Mouse (Mus musculus) intestine, embryonic 15.5 days (tissue): ENCODE measurements around the gene Plcb2. TPM values are rescaled to one million over a fixed set of nuclear protein-coding genes. Genes with fewer than 3 reads are reported as not detected.

Experiments used
- ATAC-seq: fragments of 200-750 bp; cut with Nextera tagmentation; 2 replicates; pipeline ENCODE4 v1.8.0; 2017; ENCODE audit warnings: moderate TSS enrichment, moderate library complexity
- H3K27ac ChIP-seq: fragments of 300-500 bp; sonication (generic); 2 replicates; pipeline ENCODE4 v1.5.1; 2015; ENCODE audit warnings: mild to moderate bottlenecking, inconsistent platforms
- H3K27me3 ChIP-seq: fragments of 300-500 bp; sonication (generic); replicated peaks from 2 replicates; pipeline ENCODE4 v1.6.1; 2015; ENCODE audit warnings: inconsistent platforms
- H3K36me3 ChIP-seq: fragments of 300-500 bp; sonication (generic); 2 replicates; pipeline ENCODE4 v1.6.1; 2015; ENCODE audit warnings: inconsistent platforms
- H3K4me1 ChIP-seq: fragments of 300-500 bp; sonication (generic); replicated peaks from 2 replicates; pipeline ENCODE4 v1.6.1; 2015; ENCODE audit warnings: inconsistent platforms
- H3K4me2 ChIP-seq: fragments of 300-500 bp; sonication (generic); replicated peaks from 2 replicates; pipeline ENCODE4 v1.6.1; 2015; ENCODE audit warnings: mild to moderate bottlenecking, inconsistent platforms
- H3K4me3 ChIP-seq: fragments of 300-500 bp; sonication (generic); replicated peaks from 2 replicates; pipeline ENCODE4 v1.5.1; 2015; ENCODE audit warnings: inconsistent platforms
- H3K9ac ChIP-seq: fragments of 300-500 bp; sonication (generic); 2 replicates; pipeline ENCODE4 v1.6.1; 2015; ENCODE audit warnings: inconsistent platforms
- H3K9me3 ChIP-seq: fragments of 300-500 bp; sonication (generic); 2 replicates; pipeline ENCODE4 v1.6.1; 2016; ENCODE audit warnings: inconsistent platforms
- WGBS: fragments of 180-500 bp; shearing (Covaris S2); methylation state at CpG from one replicate; pipeline ENCODE4 v1.1.7; 2015; 5-methylcytosine and 5-hydroxymethylcytosine counted together
- polyA plus RNA-seq: library from polyadenylated mRNA; unstranded; fragments of >200 nt; fragmentation: Nextera tagmentation; extraction: Ambion mirVana; gene quantifications from 2 replicates; pipeline ENCODE4 v1.2.1, GENCODE M21; 2015

The Plcb2 gene
- polyA plus RNA-seq, 1 experiment from 2014 or later: 1.2 TPM

DNA sequence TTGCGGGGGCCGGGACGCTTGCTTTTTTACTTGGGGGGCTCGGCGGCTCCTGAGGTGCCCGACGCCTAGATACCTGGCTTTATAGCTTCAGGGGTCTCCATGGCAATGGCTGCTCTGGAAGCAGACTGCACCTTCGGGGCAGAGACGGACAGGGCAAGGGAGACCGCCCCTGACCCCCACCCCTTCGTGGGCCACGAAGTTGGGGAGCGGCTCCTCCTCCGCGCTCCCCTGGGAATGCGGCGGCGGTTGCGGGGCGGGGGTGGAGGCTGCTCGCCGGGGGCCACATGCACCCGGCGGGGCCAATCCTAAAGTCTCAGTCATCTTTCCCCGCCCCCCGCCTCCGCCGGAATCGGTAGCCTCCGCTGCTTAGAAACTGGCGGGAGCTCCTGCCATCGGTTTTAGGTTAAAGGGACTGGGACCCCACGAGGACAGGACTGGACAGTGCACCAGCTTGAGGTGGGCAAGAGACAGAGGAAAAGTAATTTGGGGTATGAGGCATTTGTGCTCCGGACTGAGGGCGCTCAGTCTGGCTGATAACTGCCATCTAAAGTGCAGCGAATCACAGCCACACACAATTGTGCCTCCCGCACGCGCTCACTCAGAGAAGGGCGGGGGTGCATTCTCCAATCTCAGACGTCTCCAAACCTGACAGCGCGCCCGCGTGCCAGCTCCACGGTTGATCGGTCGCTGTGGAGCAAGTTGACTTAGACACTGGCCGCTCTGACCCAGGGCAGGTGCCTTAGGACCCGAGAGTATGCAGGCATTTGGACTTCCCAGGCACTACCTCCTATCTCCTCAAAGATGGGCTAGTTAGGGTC, 24.1 kb downstream of the Plcb2 start, which contains the start of gene Ankrd63:
Gene Ankrd63, minus strand, starts transcription at position 51 of the 818 bp plus-strand sequence.
- ATAC-seq: 0 out of 2 replicates have a peak, but pooled peaks have one; percentile 12
- H3K9ac ChIP-seq: peak within 1 kb of the TSS; percentile 40
- WGBS: 3% methylated on average over 50 of the region's 50 CpGs
- peaks cover 33% of the 10 kb centered on the region for H3K4me1 ChIP-seq
- peak within 1 kb of the TSS; percentile 48 for H3K4me3 ChIP-seq
- no peaks in the 10 kb centered on the region for H3K9me3 ChIP-seq
- peaks cover 86% of the 10 kb centered on the region for H3K27me3 ChIP-seq
- peak within 1 kb of the TSS; percentile 92 for H3K4me2 ChIP-seq
- H3K27ac ChIP-seq: no peak within 1 kb of the TSS
- H3K36me3 ChIP-seq: no peaks in the 10 kb centered on the region

DNA sequence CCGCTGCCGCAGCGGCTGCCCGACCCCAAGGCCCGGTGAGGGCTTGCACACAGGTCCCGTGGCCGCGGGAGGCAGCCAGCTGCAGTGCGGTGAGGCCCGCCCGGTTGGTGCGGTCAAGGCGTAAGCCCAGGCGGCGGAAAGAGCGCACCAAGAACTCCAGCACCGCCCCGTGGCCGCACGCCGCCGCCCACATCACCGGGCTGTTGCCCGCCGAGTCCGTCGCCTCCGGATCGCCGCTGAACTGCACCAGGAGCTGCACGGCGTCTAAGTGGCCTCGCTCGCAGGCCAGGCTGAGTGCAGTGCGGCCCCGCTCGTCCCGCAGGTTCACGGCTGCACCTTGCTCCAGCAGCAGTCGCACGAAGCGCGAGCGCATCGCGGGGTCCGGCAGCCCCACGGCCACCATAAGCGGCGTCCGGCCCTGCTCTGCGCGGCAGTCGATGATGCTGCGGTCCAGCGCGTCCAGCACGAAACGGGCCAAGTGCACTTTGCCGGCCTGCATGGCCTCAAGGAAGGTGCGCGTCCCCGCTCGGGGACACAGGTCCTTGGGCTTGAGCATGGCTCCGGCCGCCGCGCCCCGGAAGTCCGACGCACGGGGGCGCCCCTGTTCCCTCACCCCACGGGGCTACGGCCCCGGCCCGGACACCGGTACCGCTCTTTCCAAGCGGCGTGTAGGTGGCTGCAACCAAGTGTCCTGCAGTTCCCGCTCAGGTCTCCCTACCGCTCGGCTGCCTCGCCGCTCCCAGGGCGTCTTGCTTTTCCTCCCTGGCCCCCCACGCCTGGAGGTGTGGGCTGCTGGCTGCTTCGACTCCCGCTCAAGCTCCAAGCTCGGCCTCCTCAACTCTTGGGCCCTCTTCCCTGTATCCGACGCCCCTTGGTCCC, 25.1 kb downstream of the Plcb2 start:
- Histone ChIP-seq H3K9ac (peak overlapping the region; percentile 40), H3K4me2 (peak overlapping the region; percentile 92), H3K27me3 (peaks cover 76% of the 10 kb centered on the region), H3K36me3 (no peaks in the 10 kb centered on the region), H3K4me1 (peaks cover 33% of the 10 kb centered on the region), H3K9me3 (no peaks in the 10 kb centered on the region), H3K27ac (no peak overlapping the region), H3K4me3 (peak overlapping the region; percentile 48)
- under 1% methylated on average over 92 of the region's 93 CpGs for WGBS
- ATAC-seq: peak; percentile 39; the same call in 1 of the 2 replicates

DNA sequence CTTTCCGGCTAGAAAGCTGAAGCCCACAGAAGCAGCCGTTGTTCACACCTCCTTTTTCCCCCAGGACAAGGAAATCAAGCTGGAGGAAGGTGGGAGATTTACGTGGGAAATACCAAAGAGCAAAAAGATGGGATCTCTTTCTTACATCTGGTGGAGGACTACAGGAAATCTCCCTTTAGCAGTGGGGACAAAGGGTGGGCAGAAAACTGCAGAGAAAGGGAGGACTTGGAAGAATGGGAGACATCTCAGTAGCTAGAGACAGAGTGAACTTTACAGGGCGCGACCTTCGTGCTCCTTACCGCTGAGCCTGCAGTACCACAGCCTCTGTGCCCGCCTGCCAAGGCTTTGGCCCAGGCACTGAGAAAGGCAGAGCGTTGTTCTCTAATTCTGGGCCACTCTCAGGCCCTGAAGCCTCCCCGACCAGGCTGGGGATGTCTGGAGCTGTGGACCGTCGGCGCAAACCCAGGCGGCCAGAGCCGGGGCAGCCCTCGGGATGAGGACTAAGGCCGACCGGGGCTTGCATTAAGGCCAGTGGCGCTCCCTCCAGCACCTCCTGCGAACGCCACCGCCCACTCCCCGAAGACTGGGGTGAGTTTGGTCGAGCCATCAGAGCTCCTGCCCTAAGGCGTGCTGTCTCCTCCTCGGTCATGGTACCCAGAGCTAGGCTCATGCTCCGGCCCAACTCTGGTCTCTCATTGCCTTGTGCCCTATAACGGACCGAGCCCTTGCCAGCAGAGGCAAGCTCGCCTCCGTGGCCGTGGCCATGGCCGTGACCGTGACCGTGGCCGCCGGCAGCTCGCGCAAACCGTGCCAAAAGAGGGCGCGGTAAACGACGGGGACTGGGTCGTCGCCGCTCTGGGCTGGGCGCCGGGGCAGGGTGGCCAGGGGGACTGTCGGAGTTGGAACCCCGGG, 26.0 kb downstream of the Plcb2 start:
- WGBS: 10% methylated on average over 51 of the region's 51 CpGs
- no peak overlapping the region for H3K27ac ChIP-seq
- peak overlapping the region; percentile 40 for H3K9ac ChIP-seq
- H3K4me2 ChIP-seq: peak overlapping the region; percentile 92
- peaks cover 68% of the 10 kb centered on the region for H3K27me3 ChIP-seq
- peak; percentile 15 for ATAC-seq
- H3K4me3 ChIP-seq: peak overlapping the region; percentile 48
- H3K36me3 ChIP-seq: no peaks in the 10 kb centered on the region
- H3K4me1 ChIP-seq: peaks cover 36% of the 10 kb centered on the region
- H3K9me3 ChIP-seq: no peaks in the 10 kb centered on the region

DNA sequence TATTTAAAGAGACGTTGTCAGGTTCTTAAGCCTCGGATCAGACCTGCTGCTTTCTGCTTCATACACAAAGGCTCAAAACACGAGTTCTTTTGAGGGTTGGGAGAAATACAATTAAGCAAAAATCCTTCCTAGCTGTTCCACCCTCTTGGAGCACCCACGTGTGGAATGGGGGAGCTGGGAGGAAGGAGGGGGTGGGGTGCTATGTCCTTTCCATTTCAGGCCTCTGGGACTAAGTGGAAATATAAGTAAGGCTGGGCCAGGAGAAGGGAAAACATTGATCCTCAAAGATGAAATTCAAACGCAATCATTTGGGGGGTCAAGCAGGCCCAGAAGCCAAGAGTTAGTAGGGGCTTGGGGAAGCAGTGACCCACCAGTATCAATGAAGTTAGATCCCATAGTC, 27.1 kb downstream of the Plcb2 start:
- Histone ChIP-seq H3K4me2 (peak overlapping the region; percentile 57; the same call in 1 of the 2 replicates), H3K4me3 (no peak overlapping the region), H3K27me3 (peaks cover 57% of the 10 kb centered on the region), H3K27ac (no peak overlapping the region), H3K36me3 (no peaks in the 10 kb centered on the region), H3K9ac (no peak overlapping the region), H3K4me1 (peaks cover 44% of the 10 kb centered on the region), H3K9me3 (no peaks in the 10 kb centered on the region)
- WGBS: 25% methylated on average over 5 of the region's 5 CpGs
- no peak for ATAC-seq

DNA sequence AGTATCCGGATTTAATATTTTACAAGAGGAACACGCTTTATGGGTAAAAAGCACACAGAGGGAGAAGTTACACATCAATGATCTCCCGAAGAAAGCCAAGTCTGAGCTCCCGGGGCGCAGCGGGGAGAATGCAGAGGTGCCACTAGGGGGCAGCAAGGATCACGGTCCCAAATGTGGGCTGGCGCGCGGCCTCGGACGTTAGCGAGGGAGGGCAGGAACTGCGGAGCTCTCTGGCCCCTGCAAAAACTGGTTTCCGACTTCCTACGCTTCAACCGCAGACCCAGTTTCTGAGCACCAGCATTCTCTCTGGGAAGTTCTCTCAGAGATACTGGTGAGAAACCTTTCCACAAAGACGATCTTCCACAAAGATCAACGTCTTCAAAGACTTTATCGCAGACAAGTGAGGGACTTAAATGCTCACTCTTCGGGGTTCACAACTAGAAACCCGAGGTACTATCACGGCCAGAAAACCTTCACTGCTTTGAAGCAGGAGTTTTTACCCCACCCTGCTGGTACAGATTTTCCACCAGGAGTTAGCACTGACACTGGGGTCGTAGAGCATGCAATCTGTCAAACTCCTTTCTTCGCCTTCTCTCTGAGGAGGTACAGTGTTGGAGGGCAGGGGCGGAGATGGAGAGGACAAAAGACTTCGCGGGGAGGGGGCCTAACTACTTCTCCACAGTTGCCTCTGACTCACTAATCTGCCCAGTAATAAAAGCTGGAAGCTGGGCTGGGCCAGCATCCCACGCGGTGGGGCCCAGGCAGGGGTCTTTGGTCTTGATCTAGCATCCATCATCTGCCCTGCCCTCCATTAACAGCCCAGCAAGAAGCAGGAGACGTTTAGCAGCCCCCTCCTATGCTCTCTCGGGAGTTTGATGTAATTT, 27.8 kb downstream of the Plcb2 start:
- Histone ChIP-seq H3K27ac (no peak overlapping the region), H3K4me1 (peaks cover 48% of the 10 kb centered on the region), H3K36me3 (no peaks in the 10 kb centered on the region), H3K27me3 (peaks cover 50% of the 10 kb centered on the region), H3K4me3 (peak overlapping the region; percentile 19; the same call in 1 of the 2 replicates), H3K9ac (0 out of 2 replicates have a peak overlapping the region, but pooled peaks have one; percentile 31), H3K9me3 (no peaks in the 10 kb centered on the region), H3K4me2 (peak overlapping the region; percentile 57)
- 4% methylated on average over 32 of the region's 32 CpGs for WGBS
- peak; percentile 59; the same call in 1 of the 2 replicates for ATAC-seq

DNA sequence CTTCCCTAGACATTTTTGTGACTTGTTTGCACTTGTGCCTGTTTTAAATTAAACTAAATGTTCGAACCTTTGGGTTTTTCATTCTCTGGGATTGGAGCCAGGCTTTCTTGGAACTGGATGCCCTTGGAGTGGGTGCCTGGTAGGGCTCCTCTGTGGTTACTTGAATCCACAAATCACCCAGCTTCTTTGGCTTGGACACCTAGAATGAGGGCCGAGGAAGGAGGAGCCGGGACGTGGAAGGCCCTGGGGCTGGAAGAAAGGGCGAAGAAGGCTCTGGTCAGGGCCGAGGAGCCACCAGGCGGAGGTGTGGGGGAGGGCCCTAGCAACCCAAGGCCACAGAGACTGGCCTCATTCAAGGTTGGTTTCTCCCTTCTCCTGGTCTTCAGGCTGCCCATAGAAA, 30.3 kb downstream of the Plcb2 start:
- Histone ChIP-seq H3K9ac (no peak overlapping the region), H3K4me2 (no peak overlapping the region), H3K4me3 (no peak overlapping the region), H3K4me1 (peaks cover 33% of the 10 kb centered on the region), H3K27ac (no peak overlapping the region), H3K27me3 (peaks cover 25% of the 10 kb centered on the region), H3K9me3 (no peaks in the 10 kb centered on the region), H3K36me3 (no peaks in the 10 kb centered on the region)
- ATAC-seq: no peak
- WGBS: 34% methylated on average over 7 of the region's 7 CpGs

DNA sequence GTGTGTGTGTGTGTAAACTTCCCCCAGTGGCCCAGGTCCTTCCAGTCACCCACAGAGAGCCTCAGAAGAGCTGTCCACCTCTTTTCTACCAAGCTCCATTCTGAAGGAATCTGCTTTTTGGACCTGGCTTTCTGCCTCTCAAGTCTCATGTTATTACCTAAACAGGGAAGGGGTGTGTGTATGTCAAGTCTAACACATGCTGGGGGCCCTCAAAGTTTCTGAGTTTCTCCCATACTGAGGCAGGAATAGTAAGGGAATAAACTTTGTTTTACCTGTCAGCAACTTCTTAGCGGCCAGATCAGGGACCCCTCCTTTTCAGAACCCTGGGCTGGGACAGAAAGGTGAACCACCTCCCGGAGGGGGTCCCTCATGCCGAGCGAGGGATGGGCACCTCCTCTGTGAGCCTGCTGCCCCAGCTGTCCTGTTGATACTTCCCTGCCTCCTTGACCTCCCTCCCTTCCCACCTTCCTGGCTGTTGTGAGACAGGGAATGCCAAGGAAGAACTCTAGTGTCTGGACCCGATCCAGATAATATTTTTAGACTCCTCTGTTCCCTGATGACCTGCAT, 30.8 kb downstream of the Plcb2 start:
- Histone ChIP-seq H3K9me3 (no peaks in the 10 kb centered on the region), H3K36me3 (no peaks in the 10 kb centered on the region), H3K27ac (no peak overlapping the region), H3K9ac (no peak overlapping the region), H3K4me1 (peaks cover 27% of the 10 kb centered on the region), H3K4me2 (no peak overlapping the region), H3K4me3 (no peak overlapping the region), H3K27me3 (peaks cover 19% of the 10 kb centered on the region)
- WGBS: 44% methylated on average over 5 of the region's 5 CpGs
- ATAC-seq: no peak

DNA sequence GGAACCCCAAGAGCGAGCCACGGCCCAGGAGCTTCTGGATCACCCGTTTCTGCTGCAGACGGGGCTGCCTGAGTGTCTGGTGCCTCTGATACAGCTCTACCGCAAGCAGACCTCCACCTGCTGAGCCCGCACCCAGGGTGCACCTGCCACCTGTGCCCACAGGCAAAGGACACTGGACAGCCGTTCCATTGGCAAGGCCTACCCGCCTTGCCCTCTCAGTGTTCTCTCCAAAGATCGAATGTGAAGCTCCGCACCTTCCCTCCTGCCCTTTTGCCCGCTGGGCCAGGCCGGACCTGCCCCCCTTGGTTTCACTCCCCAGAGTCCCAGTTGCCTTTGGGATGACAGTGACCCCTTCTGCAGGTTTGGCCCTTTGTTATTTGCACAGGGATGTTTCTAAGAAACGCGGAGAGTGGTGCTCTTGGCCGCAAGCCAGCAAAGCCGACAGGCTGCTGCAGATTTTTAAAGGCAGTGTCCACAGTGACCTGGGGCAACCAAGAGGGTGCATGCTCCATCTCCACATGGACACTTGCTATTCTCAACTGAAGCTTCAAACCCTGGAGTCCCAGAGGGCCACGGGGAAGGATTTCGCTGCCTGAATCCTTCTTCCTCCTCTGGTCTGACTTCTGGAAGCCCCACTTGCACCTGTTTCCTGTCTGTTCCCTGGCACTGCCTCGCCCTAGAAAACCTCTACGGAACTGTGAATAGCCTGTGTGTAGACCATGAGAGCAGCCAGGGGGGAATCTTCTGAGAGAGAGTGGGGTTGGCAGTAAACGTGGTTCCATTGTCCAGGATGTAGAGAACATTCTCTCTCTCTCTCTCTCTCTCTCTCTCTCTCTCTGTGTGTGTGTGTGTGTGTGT, 31.6 kb downstream of the Plcb2 start:
- Histone ChIP-seq H3K9me3 (no peaks in the 10 kb centered on the region), H3K27ac (no peak overlapping the region), H3K9ac (no peak overlapping the region), H3K36me3 (no peaks in the 10 kb centered on the region), H3K27me3 (peaks cover 12% of the 10 kb centered on the region), H3K4me2 (no peak overlapping the region), H3K4me3 (no peak overlapping the region), H3K4me1 (peaks cover 24% of the 10 kb centered on the region)
- no peak for ATAC-seq
- 47% methylated on average over 21 of the region's 21 CpGs for WGBS

DNA sequence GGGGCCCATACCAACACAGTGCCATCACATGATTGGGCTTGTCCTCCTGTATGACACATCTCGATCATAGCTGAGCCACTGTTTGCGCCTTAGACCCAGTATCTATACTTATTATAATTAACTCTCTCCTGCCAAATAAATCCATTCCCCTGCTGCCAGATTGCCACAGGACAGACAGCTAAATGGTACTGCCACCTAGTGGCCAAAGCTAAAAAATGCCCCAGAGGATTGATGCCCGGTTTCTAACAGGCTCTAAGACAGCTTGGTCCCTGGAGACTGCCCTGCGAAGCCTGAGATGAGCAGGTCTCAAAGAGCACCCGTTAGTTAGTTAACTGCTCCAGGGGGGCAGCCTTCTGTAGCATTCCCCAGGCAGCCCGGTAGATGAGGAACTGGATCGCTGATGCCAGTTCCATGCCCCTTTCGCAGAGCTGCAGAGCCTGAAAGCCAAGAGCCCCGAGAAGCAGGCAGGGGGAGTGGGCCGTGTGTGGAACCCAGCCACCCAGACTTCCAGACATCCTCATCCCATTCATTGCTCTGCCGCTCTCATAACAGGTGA, 32.5 kb downstream of the Plcb2 start:
- no peak overlapping the region for H3K27ac ChIP-seq
- no peaks in the 10 kb centered on the region for H3K36me3 ChIP-seq
- no peak overlapping the region for H3K4me3 ChIP-seq
- H3K4me1 ChIP-seq: peaks cover 22% of the 10 kb centered on the region
- H3K9ac ChIP-seq: no peak overlapping the region
- H3K27me3 ChIP-seq: peaks cover 3% of the 10 kb centered on the region
- 37% methylated on average over 11 of the region's 11 CpGs for WGBS
- H3K9me3 ChIP-seq: no peaks in the 10 kb centered on the region
- no peak overlapping the region for H3K4me2 ChIP-seq
- ATAC-seq: no peak
